Mouse (Mus musculus) layer of hippocampus, adult 8-10 months (tissue): ENCODE results near the gene Sned1. TPM values are rescaled to one million over a fixed set of nuclear protein-coding genes. Genes with fewer than 3 reads are reported as not detected.
A peak's percentile ranks its signal among the peaks of the same experiment; 100 is the strongest.

Experiments used
- DNase-seq, 2 experiments: peaks; one replicate each; pipeline ENCODE4 v3.0.0; 2022; ENCODE audit warnings: low spot score in 2 of 2
- microRNA-seq, 2 experiments: library from miRNA; unstranded; fragments of <30 nt; microRNA quantifications; one replicate each; pipeline ENCODE4 v1.2.0; 2022
- total RNA-seq, 4 experiments: library from RNA; stranded (reverse); gene quantifications; 2 replicates each; pipeline ENCODE4 v1.2.4; 2022

The Sned1 gene
- total RNA-seq, 4 experiments from 2014 or later = 9.9 to 13.5 (median 12.4) TPM

DNA sequence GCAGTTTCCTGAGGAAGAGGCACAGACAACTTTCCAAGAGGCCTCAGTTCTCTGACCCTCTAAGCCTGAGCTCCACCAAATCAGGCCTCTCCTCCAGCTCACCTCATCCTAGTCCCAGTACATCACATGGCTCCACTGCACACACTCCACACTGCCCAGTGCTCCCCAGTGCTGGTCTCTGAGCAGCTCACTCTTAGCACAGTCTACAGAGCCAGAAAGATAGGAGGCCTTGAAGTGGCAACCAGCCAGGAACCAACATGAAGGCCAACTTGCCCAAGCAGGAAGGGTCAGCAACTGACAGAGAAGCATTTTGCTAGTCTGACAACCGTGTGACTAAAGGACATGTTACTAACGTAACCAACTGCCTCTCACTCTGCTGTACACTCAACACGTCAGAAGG is 64.9 kb downstream of the Sned1 start:
- DNase-seq = no peak

GRCm38 (mm10) chr1:93305581-93306337 is 70.1 kb downstream of the Sned1 start, which contains the start of gene Mterf4:
Mterf4 (minus strand) TSS chr1:93305915.
- DNase-seq = peak; percentile 63 to 80

DNA sequence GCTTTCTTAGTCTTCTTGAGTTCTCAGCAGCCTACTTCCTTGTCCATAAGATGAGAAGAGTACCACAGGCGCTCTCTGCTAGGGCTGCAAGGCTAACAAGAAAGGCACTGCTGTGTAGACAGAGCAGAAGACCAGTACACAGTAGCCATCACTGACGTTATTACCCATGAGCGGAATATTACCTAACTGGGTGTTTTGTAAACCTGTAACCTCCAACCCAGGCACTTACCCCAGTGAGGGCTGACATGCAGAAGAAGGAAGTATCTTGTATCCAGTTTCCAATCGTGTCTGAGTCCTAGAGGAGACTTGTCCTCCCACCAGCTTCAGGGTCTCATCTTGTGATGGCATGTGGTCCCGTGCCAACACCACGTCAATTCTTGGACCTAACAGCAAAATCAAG is 88.3 kb downstream of the Sned1 start:
- DNase-seq = no peak

DNA sequence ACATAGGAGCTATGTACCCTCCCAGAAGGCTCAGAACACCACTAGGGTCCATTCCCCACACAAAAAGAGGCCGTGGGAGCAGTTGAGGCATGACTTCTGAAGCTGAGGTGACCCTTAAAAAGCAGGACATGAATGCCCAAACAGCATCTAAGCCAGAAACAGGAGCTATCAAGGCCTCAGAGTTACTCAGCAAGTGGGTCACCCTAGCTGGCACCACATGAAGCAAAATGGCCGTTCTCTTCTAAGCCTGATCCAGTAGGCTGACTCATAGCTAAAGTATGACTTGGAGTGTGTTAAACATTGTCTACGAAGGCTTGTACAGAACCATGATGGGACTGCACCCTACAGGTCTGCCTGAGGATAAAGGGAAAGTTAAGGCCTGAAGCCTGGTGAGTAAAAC is 90.8 kb downstream of the Sned1 start:
- DNase-seq = no peak

- DNase-seq = no peak
Observed at GRCm38 (mm10) chr1:93334621-93335020, 99.0 kb downstream of the Sned1 start.

- DNase-seq = peak; percentile 95
Observed at GRCm38 (mm10) chr1:93342648-93343503, 107.2 kb downstream of the Sned1 start, which contains the start of the genes Ppp1r7 and Pask. Ppp1r7 (plus strand) TSS chr1:93342854. Pask (minus strand) TSS chr1:93343482.

GRCm38 (mm10) chr1:93343504-93344047 is 107.9 kb downstream of the Sned1 start:
- peak; percentile 95 to 96 for DNase-seq

DNA sequence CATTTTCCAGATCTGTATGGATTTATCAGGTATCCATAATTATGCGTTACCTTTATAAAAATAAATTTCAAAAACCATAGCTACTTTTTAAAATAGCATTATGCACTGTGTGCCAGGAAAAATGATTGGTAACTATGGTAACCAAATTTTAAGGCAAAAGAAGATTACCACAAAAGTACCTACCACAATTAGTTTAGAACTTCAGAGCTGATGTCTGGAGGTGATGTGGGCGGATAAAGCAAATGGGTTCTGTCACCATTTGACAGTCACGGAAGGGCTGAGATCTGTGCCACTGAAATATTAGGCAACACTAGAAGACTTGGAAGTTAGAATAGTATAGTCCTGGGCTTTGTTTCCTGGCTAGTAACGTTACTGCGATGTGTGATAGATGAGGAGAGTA is 111.5 kb downstream of the Sned1 start:
- DNase-seq = no peak

DNA sequence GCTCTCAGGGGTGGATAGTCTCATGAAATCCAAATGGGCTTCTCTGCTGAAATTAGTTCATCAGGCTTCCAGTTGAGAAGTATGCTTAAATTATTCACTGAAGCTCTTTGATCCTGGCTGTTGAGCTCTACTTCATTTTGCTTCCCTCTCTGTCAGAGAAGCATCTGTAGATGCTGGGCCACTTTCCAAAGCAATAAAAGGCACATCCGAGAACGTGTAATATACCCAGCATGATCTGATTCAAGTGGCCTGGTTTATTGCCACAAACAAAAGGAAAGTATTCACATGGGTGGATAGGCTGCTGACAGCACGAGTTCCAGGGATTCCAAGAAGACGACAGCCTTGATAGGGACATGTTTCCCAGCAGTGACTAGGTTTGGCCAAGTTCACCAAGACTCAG is 114.1 kb downstream of the Sned1 start:
- no peak for DNase-seq

Small RNA genes lying within 50 kb of the gene (microRNA-seq; reads per million reads assigned to microRNA genes)
- gene Mir6901 (0 reads per million in 2 experiments), gene Mir6902 (0 reads per million in 2 experiments)

Other genes starting within 250 kb of the Sned1 start
- gene Aqp12, start 229.5 kb upstream of the Sned1 start, total RNA-seq = not detected
- gene Kif1a, start 133.9 kb upstream of the Sned1 start, total RNA-seq = 100 to 1,000 TPM; 681 to 718 (median 697) TPM
- not detected for gene Agxt, start 100.6 kb upstream of the Sned1 start, total RNA-seq
- gene 2310007B03Rik, start 74.9 kb upstream of the Sned1 start, total RNA-seq = not detected
- under 1 TPM; 0.27 to 0.72 (median 0.37) TPM for gene Crocc2, start 67.1 kb upstream of the Sned1 start, total RNA-seq
- 10 to 100 TPM; 20.7 to 25.8 (median 22.0) TPM for gene Mterf4, start 70.1 kb downstream of the Sned1 start, total RNA-seq
- gene Ppp1r7, start 107.0 kb downstream of the Sned1 start, total RNA-seq = 10 to 100 TPM; 75.5 to 85.2 (median 78.7) TPM
- gene Pask, start 107.6 kb downstream of the Sned1 start, total RNA-seq = 1 to 10 TPM; 3.7 to 9.8 (median 4.4) TPM
- gene Ano7, start 138.1 kb downstream of the Sned1 start, total RNA-seq = under 1 TPM in 2 of 4 experiments, not detected in 2; 0.76 to 0.80 TPM
- 100 to 1,000 TPM; 144 to 186 (median 160) TPM for gene Hdlbp, start 243.0 kb downstream of the Sned1 start, total RNA-seq